Mouse (Mus musculus): ENCODE measurements around the gene Ece2.

DNA sequence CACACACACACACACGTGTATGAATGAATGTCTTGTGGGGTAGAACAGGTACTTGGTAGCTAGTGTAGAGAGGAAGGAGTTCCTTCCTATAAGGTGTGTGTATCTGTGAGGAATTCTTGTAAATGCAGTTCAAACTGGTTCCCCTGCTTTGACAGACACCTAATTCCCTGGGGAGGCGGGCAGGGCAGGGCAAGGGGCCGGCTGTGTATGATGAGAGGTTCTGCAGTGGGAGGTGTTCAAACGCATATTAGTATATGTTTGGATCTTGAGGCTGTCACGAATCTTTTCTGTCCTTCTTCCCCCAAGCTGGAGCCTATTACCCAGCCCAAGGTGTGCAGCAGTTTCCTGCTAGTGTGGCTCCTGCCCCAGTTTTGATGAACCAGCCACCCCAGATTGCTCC lies 47.8 kb downstream of the Ece2 start:
- TF ChIP-seq CTCF (IDR thresholded peaks at IDR 0.05; ENCODE audit: borderline replicate concordance, insufficient read depth, low read depth, low read length) (no peak), POLR2A (IDR thresholded peaks at IDR 0.05; ENCODE audit: borderline replicate concordance, insufficient read depth, low read length) (no peak)

Measured in cerebellum, adult 2 months (tissue).